Mouse (Mus musculus) gastrocnemius, postnatal 25 days (tissue): ENCODE results near the gene Drosha. TPM values are rescaled to one million over a fixed set of nuclear protein-coding genes. Genes with fewer than 3 reads are reported as not detected.
A peak's percentile ranks its signal among the peaks of the same experiment; 100 is the strongest.
"Not testable (repeated sequence)": the region's sequence is repeated elsewhere in the genome, so short reads cannot be mapped to it uniquely, and the experiment has no call there.

ENCODE experiments used
- DNase-seq: peaks from one replicate; pipeline ENCODE4 v3.0.0; 2022
- long read RNA-seq, 2 experiments: library from polyadenylated mRNA; stranded (forward); transcript quantifications; one replicate each; pipeline ENCODE4 v2.0.0; 2021
- total RNA-seq, 2 experiments: library from RNA; stranded (reverse); gene quantifications; 1 replicate in 1 of 2; 2 replicates in 1 of 2; pipeline ENCODE4 v1.2.3; 2021

Gene Drosha
- 10 to 100 TPM; 25.7 to 29.4 TPM for total RNA-seq
- long read RNA-seq, experiment 1, full-length matches to known transcripts = 6 of 20 reads
- long read RNA-seq, experiment 1, partial matches to known transcripts = 14 of 20 reads
- long read RNA-seq, experiment 1, other reads (novel, unspliced or antisense) = 0 of 20 reads
- long read RNA-seq, experiment 2, full-length matches to known transcripts = 11 of 25 reads
- long read RNA-seq, experiment 2, partial matches to known transcripts = 12 of 25 reads
- long read RNA-seq, experiment 2, other reads (novel, unspliced or antisense) = 2 of 25 reads

DNA sequence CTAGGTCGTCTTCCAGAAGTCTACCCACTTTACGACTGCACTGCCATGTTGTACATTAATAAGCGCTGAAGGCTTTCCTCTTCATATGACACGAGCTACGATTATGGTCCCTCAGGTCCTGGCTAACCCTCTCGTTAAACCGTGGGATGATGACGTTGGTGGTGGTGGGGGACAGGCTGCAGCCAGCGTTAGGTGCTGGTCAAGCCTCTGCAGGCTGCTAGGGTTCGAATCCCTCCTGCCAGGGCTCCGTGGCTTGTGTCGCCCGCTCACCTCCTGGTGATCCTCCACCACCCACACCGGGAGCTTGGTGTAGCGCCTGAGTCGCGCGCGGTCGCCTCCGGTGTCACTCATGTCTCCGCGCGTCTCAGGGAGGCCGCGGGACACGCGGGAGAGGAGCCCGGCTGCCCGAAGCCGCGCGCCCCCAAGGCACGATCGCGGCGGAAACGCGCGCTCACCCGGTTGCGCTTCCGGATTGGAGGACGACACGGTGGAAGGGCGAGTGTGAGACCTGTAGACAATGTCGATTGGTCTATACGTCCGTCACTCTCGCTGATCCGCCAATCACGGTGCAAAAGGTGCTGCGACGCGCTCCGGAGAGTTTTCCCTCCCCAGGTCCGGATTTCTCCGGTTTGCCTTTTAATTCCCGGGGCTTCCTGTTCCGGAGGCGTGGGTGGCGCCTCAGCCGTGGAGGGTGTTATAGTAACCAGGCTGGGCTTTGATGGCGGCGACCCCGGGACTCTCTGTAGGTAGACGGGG is at the start of gene Drosha, which contains the start of gene 6030458C11Rik:
Drosha (plus strand) TSS at position 619 of the 756 bp plus-strand sequence.
6030458C11Rik (minus strand) TSS at position 453 of the 756 bp plus-strand sequence.
- DNase-seq = peak; percentile 99

GRCm38 (mm10) chr15:12781296-12781695 is 43.3 kb upstream of the Drosha start:
- no peak for DNase-seq

GRCm38 (mm10) chr15:12781729-12782326 is 42.8 kb upstream of the Drosha start:
- no peak for DNase-seq

- DNase-seq = no peak
Observed at GRCm38 (mm10) chr15:12788536-12788935, 36.1 kb upstream of the Drosha start.

DNA sequence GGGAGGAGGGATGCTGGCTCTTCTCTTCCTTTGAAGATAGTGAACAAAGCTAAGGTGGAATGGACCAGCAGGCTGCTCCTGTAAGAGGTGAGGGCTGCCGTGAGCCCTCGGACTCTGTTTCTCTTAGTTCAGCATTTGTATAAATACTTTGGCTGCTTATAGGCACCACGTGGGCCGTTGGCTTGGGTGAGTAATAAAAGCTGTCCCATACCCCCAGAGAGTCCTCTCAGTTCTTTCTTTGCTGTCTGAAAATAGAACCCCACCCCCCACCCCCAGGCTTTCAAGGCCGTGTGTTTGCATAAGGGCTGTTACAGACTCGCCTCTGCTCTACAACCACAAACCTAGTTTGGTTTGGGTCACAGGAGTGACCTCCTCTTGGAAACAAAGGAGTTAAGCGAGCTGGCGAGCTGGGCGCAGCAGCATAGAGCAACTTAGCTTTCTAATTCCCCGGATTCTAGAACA is 35.2 kb upstream of the Drosha start:
- no peak for DNase-seq

DNA sequence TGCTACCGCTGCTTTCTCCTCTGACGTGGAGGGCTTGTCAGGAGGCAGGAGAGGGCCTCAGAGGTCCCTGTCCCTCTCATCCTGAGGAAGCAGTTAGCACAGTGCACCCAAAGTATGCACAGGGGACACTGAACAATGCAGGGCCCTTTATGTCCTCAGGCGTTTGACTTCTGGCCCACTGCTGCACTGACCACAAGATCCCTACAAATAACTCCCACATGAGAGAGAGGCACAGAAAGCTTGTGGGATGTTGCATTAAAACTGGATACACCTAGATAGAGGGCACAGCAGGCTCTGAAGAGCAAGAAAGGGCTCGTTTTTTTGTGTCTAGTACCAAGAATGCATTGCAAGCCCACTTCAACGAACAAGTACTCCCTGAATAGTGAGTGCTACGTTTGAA is 30.3 kb upstream of the Drosha start:
- no peak for DNase-seq

DNA sequence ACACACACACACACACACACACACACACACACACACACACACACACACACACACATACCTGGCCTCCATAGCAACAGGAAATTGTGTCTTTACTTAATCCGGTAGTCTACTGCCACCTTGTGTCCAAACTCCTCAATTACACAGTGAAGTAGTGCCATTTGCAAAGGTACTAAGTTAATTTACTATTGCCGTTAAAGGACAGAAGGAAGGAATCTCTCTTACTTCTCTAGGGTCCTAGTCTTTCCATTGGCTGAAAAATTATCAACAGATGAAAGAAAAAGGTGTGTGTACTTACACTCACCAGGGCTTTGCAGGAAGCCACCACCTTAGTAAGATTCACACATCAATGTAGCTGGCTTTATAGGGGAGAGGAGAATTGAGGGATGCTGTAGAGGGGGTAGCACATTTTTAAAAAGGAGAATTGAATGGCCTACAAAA is 29.1 kb upstream of the Drosha start:
- peak; percentile 8 for DNase-seq

DNA sequence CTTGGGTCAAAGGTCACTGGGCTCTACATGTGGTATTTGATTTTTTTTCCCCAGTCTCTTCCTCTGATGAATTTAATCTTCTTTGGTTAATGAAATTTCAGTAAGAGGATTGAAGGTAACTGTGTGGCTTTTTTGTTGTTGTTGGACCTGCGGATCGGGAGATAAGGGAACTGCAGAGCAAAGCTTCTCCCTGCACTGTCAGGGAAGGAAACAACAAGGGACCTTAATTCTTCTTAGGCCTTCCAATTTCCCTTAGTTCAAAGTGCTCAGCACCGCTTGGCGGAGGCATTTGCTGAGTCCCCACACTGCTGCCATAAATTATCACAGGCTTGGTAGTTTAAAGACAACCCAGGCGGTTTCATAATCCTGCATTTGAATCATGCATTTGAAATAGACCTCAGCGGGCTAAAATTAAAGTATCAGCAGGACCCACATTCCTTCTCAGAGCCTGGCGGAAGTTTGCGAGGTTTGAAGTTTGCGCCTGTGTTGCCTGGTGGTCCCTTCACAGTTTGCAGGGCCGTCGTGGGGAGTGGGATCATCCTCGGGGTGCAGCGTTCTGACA is 28.6 kb upstream of the Drosha start:
- DNase-seq = no peak

DNA sequence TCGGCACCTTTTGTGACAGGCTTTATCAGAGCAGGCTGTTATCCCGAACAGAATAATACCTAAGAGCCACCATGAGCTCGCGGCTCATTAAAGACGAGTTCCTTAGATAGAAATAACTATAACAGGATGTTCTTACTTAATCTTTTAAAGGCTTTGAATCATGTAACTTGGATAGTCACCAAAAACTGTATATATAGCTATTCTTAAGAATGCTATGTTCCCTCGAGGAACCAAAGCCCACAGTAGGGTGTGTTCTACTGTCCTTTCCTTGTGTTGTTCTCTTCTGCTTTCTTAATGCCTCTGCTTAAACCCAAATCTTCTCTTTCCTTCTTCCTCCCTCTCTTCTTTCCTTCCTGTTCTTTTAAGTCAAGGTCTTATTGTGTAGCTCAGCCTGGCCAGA is 26.6 kb upstream of the Drosha start:
- no peak for DNase-seq

GRCm38 (mm10) chr15:12800405-12801141 is 24.0 kb upstream of the Drosha start:
- DNase-seq = no peak

GRCm38 (mm10) chr15:12801142-12801506 is 23.5 kb upstream of the Drosha start:
- DNase-seq = not testable (repeated sequence)

- DNase-seq = no peak
Observed at GRCm38 (mm10) chr15:12805071-12805470, 19.5 kb upstream of the Drosha start.

DNA sequence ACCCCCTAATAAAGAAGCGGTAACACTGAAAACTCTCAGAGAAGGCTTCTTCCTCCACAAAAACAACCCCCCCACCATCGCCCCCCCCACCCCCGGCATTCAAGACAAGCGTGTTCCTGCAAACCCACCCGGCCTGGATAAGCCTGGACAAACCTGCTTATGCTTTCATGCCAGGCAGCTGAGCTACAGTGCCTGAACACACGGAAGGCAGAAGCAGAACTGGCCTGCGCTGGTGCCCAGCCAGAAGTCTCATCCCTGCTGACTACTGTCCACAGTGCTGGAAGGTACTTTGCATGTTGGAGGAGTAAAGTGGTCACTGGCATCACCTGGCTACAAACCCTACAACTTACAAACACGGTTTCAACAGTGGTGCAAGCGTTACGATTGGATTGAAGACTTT is 17.5 kb upstream of the Drosha start:
- no peak for DNase-seq

- no peak for DNase-seq
Observed at GRCm38 (mm10) chr15:12809305-12809704, 15.3 kb upstream of the Drosha start.

DNA sequence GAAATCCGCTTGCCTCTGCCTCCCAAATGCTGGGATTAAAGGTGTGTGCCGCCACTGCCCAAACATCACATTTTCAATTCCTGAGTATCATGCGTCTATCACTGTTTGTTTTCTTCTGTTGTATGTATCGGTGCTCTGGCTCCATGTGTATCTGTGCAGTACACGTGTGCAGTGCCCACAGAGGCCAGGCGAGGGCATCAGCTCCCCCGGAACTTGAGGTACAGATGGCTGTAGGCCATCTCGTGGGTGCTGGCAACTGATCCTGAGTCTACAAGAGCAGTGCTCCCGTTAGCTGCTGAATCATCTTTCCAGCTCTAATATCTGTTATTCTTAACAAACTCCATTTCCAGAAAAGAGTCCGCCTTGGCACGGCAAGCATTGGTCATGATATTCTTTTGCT is 12.0 kb upstream of the Drosha start:
- DNase-seq = no peak

DNA sequence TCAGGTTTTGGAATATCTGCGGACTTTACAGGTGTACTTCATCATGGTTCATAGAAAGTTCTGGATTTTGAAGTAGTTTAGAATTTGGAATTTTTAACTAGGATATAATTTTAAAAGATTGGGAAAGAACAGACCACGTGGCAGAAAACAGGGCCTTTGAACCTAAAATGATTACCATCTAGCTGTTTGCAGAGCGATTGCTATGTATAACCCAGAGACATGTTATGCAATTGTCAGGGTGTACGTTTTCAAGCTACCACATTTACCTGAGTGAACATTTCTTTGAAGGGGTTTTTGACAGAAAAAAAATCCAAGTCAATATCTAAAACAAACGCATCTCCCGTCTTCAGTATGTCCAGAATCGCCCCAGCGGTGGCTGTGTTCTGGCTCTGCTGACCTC is 7.0 kb upstream of the Drosha start:
- DNase-seq = no peak

GRCm38 (mm10) chr15:12822416-12823395 is 1.9 kb upstream of the Drosha start:
- no peak for DNase-seq

- DNase-seq = no peak
Observed at GRCm38 (mm10) chr15:12823455-12824119, 1.0 kb upstream of the Drosha start.

DNA sequence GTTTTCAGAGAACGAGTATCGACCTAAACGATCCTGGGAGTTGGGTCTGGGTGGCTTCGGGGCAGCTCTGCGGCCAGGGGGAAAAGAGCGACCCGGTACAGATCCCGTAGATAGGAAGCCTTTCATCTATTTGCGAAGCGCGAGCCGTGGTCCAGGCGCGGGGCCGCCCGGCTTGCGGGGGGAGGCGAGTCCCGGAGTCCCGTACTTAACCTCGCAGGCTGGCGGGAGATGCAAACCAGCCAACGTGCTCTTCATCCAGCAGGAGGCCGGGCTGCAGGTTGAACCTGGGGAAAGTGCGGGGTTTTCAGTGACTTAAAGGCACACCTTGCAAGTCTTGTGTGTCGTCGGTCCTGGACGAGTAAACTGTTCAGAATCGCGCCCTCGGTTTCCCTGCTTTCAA is 350 bp downstream of the Drosha start:
- DNase-seq = no peak

GRCm38 (mm10) chr15:12825408-12825807 is 793 bp downstream of the Drosha start:
- no peak for DNase-seq
